Mouse (Mus musculus) lung, adult 2 months (tissue): ENCODE measurements around the gene Pqlc2.

Experiments
- CTCF ChIP-seq: fragments of 200-500 bp; IDR thresholded peaks from 2 replicates; pipeline ENCODE4 v1.5.1; 2011; ENCODE audit warnings: mild to moderate bottlenecking, low read length, control low read depth; ENCODE audit not compliant: insufficient read depth
- POLR2A ChIP-seq: fragments of 200-500 bp; IDR thresholded peaks from 2 replicates; pipeline ENCODE4 v1.6.1; 2011; ENCODE audit warnings: low read depth, mild to moderate bottlenecking, control low read depth, low read length, borderline replicate concordance; ENCODE audit errors: extremely low read depth

GRCm38 (mm10) chr4:139253206-139253605, 57.3 kb downstream of the Pqlc2 start:
- TF ChIP-seq CTCF: no peak
- no peak for TF ChIP-seq POLR2A
